Mouse (Mus musculus): ENCODE measurements around the gene Nedd4. TPM values are rescaled to one million over a fixed set of nuclear protein-coding genes. Genes with fewer than 3 reads are reported as not detected.

The Nedd4 gene
- total RNA-seq, 2 experiments from 2014 or later = 366 to 383 TPM

GRCm38 (mm10) chr9:72707999-72708398 is 45.9 kb downstream of the Nedd4 start:
- intact Hi-C loops (cut with DNase I) = no loop called here
- no peak for DNase-seq

DNA sequence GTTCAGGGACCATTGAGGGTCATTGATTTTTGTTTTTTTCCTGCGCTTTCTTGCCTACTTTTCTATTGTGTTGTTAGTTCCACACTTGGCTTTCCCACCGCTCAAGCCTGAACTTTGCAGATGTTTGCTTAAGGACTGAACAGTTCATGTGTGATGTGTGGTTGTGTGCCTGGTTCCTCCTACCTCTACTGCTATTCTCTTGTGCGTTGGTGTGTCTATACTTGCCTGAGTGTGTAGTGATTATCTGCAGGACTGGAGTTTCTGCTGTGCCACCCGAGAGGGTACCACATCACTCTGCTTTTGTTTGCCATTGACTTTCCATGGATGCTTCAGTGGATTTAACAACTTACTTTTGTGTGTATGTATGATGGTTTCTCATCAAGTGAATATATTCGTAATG is 46.5 kb downstream of the Nedd4 start:
- intact Hi-C loops (cut with DNase I) = no loop called here

GRCm38 (mm10) chr9:72710060-72710459 is 47.9 kb downstream of the Nedd4 start:
- intact Hi-C loops (cut with DNase I) = no loop called here

More for the DNA sequence above, 46.5 kb downstream of the Nedd4 start:
- DNase-seq = no peak

GRCm38 (mm10) chr9:72714945-72715344 is 52.8 kb downstream of the Nedd4 start:
- DNase-seq = peak; percentile 52 to 67
- intact Hi-C loops (cut with DNase I) = no loop called here

More at GRCm38 (mm10) chr9:72710060-72710459, 47.9 kb downstream of the Nedd4 start:
- no peak for DNase-seq

GRCm38 (mm10) chr9:72716200-72716599 is 54.1 kb downstream of the Nedd4 start:
- no peak for DNase-seq
- intact Hi-C loops (cut with DNase I) = no loop called here

- no peak for DNase-seq
- intact Hi-C loops (cut with DNase I) = no loop called here
These were observed 57.0 kb downstream of the Nedd4 start for GRCm38 (mm10) chr9:72719143-72719542.

- no peak for DNase-seq
- intact Hi-C loops (cut with DNase I) = no loop called here
These were observed 59.1 kb downstream of the Nedd4 start for GRCm38 (mm10) chr9:72721221-72721620.

DNA sequence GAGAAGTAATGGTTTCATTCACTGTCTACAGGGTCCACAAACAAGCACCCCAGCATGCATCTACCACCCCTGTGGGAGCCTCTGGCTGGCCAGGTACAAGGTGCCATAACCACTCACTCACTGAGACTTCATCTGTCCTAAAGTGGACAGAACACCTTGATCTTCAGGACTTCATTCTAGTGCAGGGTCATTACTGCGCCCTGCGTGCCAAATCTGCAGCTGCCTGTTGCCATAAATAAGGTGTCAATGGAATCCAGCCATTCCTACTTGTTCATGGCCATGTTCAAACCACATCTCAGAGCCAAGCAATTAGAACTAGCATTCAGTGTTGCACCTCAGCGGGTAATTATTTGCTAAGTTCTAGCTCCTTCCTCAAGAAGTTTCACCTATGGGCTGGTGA is 60.5 kb downstream of the Nedd4 start:
- DNase-seq = no peak
- intact Hi-C loops (cut with DNase I) = no loop called here

GRCm38 (mm10) chr9:72724491-72725221 is 62.5 kb downstream of the Nedd4 start:
- intact Hi-C loops (cut with DNase I) = no loop called here
- no peak for DNase-seq

GRCm38 (mm10) chr9:72733966-72734365 is 71.8 kb downstream of the Nedd4 start:
- intact Hi-C loops (cut with DNase I) = no loop called here
- peak; percentile 64 to 75 for DNase-seq

- DNase-seq = peak; percentile 56 to 75
- intact Hi-C loops (cut with DNase I) = no loop called here
These were observed 73.8 kb downstream of the Nedd4 start for GRCm38 (mm10) chr9:72735822-72736410.

- DNase-seq = no peak
- intact Hi-C loops (cut with DNase I) = no loop called here
These were observed 79.1 kb downstream of the Nedd4 start for GRCm38 (mm10) chr9:72741206-72741605.

DNA sequence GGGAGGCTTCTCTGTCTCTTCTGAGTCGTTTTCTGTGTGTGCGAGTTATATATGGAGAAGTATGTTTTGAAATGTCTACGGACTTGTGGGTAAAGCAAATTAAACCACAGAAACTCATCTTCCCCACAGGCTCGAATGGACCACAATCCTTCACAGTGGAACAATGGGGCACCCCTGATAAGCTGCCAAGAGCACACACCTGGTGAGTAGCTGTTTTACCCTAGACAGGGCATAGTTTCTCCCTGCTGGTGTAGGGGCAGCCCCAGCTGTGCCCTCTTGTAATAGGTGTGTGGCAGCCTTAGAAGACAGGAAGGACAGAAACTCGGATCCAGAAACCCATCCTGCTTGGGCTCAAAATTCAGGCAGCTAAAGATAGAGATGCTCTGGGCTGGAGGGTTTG is 84.1 kb downstream of the Nedd4 start:
- intact Hi-C loops (cut with DNase I) = no loop called here
- DNase-seq = no peak

DNA sequence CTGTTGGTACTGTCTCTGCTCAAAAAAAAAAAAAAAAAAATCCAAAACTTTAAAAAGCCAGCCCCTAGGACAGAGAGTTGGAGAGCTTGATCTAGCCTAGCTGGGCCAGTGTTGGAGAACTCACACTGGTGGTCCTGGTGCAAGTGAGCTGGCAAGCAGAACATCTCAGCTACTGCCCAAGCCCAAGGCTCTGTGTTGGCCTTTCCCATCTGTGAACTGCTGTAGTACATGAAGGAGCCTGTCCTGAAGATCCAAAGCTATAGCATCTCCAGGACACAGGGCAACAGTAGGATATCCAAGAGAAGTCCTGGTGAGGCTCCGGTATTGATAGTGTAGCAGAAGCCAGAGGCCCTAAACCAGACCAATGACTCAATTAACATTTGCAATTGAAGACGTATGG is 88.1 kb downstream of the Nedd4 start:
- no peak for DNase-seq
- intact Hi-C loops (cut with DNase I) = no loop called here

DNA sequence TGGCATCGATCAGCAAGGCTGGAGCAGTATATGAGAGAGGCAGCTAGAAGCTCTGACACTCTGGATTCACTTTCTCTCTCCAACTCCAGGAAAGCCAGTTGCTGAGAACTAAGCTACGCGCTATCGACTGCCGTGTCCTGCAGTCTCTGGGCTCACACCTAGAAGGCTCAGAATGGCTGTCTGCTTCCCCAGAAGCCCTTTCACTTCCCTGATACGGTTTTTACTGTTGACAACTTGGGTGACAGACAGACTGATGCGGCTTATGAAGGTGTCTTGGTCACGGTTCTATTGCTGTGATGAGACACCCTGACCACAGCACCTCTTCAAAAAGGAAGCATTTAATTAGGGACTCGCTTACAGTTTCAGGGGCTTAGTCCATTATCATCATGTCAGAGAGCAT is 90.5 kb downstream of the Nedd4 start:
- intact Hi-C loops (cut with DNase I) = no loop called here
- DNase-seq = no peak

GRCm38 (mm10) chr9:72753741-72754140 is 91.6 kb downstream of the Nedd4 start:
- DNase-seq = no peak
- intact Hi-C loops (cut with DNase I) = no loop called here

DNA sequence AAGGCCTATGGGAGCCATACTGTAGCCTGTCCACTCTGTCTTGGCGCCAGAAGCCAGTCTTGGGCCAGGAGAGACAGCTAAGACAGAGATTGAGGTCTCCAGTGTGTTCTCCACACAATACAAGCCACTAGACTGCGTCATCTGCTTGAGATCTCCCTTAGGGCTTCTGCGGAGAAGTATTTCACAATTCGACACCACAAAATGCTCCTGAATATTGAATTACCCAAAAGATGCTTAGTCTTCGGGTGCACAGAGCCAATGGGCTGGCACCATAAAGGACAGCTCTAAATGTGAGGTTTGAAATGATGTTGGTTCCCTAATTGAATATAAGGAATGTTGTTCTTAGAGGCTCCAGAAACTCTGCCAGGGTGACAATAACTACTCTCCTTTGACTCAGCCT is 95.0 kb downstream of the Nedd4 start:
- intact Hi-C loops (cut with DNase I) = no loop called here
- no peak for DNase-seq

- intact Hi-C loops (cut with DNase I) = no loop called here
- no peak for DNase-seq
These were observed 96.6 kb downstream of the Nedd4 start for GRCm38 (mm10) chr9:72758705-72759131.

GRCm38 (mm10) chr9:72763050-72763718 is 101.0 kb downstream of the Nedd4 start:
- intact Hi-C loops (cut with DNase I) = no loop called here
- peak; percentile 27 to 36 for DNase-seq

DNA sequence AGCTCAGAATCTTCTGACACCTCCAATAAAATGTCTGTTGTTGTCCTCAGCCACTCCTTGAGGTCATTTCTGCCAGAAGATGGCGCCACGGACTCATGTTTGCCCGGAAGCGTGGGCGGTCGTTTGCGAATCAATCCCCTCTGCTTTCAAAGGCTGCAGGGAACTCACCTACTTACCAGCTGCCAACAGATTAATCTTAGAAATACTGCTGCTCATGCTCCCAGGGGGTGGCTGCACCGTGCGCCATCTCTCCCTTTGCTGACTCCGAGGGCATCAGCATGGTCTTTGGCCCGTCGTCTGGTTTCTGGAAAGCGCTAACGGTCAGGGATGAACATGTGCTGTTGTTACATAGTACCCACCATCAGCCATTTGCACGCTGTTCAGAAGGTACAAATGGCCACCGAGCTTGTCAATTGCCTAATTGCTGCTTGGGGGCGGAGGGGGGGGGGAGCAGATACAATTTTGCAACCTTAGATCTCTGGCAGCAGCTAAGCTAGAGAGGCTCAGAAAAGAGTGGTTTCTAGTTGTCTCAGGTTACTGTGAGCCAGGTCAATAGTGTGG is 104.7 kb downstream of the Nedd4 start:
- intact Hi-C loops (cut with DNase I) = loop anchor here (1.0 to 2.0 kb wide), 3 partner anchors 24 to 324 kb away; no protein-coding TSS in a partner anchor
- peak; percentile 86 to 91 for DNase-seq

- intact Hi-C loops (cut with DNase I) = no loop called here
- DNase-seq = no peak
These were observed 112.9 kb downstream of the Nedd4 start for GRCm38 (mm10) chr9:72775022-72775421.

All from heart, postnatal 36 days (tissue).